Mouse (Mus musculus) bone marrow, adult 2 months (tissue): ENCODE data around the gene Enah.

Experiments
- CTCF ChIP-seq: fragments of 200-500 bp; IDR thresholded peaks from 2 replicates; pipeline ENCODE4 v1.5.1; 2011; ENCODE audit warnings: low read length, control low read depth; ENCODE audit not compliant: control insufficient read depth, insufficient read depth
- POLR2A ChIP-seq: fragments of 200-500 bp; IDR thresholded peaks from 2 replicates; pipeline ENCODE4 v1.6.1; 2011; ENCODE audit warnings: low read depth, mild to moderate bottlenecking, control low read depth, low read length, borderline replicate concordance; ENCODE audit not compliant: control insufficient read depth

GRCm38 (mm10) chr1:182059806-182060205, 40.0 kb upstream of the Enah start:
- TF ChIP-seq POLR2A (no peak), CTCF (no peak)
